Mouse (Mus musculus) stomach, embryonic 14.5 days (tissue): ENCODE data around the gene Mtor. TPM values are rescaled to one million over a fixed set of nuclear protein-coding genes. Genes with fewer than 3 reads are reported as not detected.
A peak's percentile ranks its signal among the peaks of the same experiment; 100 is the strongest.

Experiments used
- ATAC-seq: fragments of 200-750 bp; cut with Nextera tagmentation; 2 replicates; pipeline ENCODE4 v1.8.0; 2017; ENCODE audit warnings: low read depth, moderate TSS enrichment; ENCODE audit not compliant: insufficient number of reproducible peaks, insufficient read depth, low FRiP score
- H3K27ac ChIP-seq: fragments of 300-500 bp; sonication (generic); 2 replicates; pipeline ENCODE4 v1.5.1; 2014; ENCODE audit warnings: mild to moderate bottlenecking, low read length, moderate library complexity, mixed read lengths
- H3K27me3 ChIP-seq: fragments of 300-500 bp; sonication (generic); 2 replicates; pipeline ENCODE4 v1.6.1; 2014; ENCODE audit warnings: low read length, control low read depth, mixed read lengths; ENCODE audit not compliant: control insufficient read depth, insufficient read depth
- H3K36me3 ChIP-seq: fragments of 300-500 bp; sonication (generic); 2 replicates; pipeline ENCODE4 v1.6.1; 2014; ENCODE audit warnings: mild to moderate bottlenecking, control low read depth, low read length, moderate library complexity, mixed read lengths; ENCODE audit not compliant: control insufficient read depth, insufficient read depth
- H3K4me1 ChIP-seq: fragments of 300-500 bp; sonication (generic); 2 replicates; pipeline ENCODE4 v1.6.1; 2014; ENCODE audit warnings: low read length, control low read depth, mixed read lengths; ENCODE audit not compliant: control insufficient read depth, insufficient read depth
- H3K4me2 ChIP-seq: fragments of 300-500 bp; sonication (generic); replicated peaks from 2 replicates; pipeline ENCODE4 v1.6.1; 2014; ENCODE audit warnings: low read depth, low read length, control low read depth
- H3K4me3 ChIP-seq: fragments of 300-500 bp; sonication (generic); 2 replicates; pipeline ENCODE4 v1.5.1; 2014; ENCODE audit warnings: low read depth, low read length, control low read depth
- H3K9ac ChIP-seq: fragments of 300-500 bp; sonication (generic); replicated peaks from 2 replicates; pipeline ENCODE4 v1.6.1; 2014; ENCODE audit warnings: low read depth, mild to moderate bottlenecking, control low read depth, low read length, moderate library complexity, mixed read lengths
- H3K9me3 ChIP-seq: fragments of 300-500 bp; sonication (generic); 2 replicates; pipeline ENCODE4 v1.6.1; 2016; ENCODE audit warnings: low read depth, low read length, control low read depth; ENCODE audit not compliant: control insufficient read depth
- WGBS: fragments of 180-500 bp; shearing (Covaris S2); extraction: QIAGEN DNeasy Blood & Tissue Kit; methylation state at CpG from one replicate; pipeline ENCODE4 v1.1.7; 2014; 5-methylcytosine and 5-hydroxymethylcytosine counted together
- polyA plus RNA-seq: library from polyadenylated mRNA; unstranded; fragments of >200 nt; fragmentation: Nextera tagmentation; extraction: Ambion mirVana; gene quantifications from 2 replicates; pipeline ENCODE4 v1.2.1, GENCODE M21; 2014

The Mtor gene
- polyA plus RNA-seq, 1 experiment from 2014 or later, result 22.8 TPM

GRCm38 (mm10) chr4:148433813-148434212, 14.6 kb upstream of the Mtor start:
- H3K36me3 ChIP-seq, result peaks cover 6% of the 10 kb centered on the region; the same call in 1 of the 2 replicates
- no peak for ATAC-seq
- H3K27me3 ChIP-seq, result no peaks in the 10 kb centered on the region
- no peak overlapping the region for H3K27ac ChIP-seq
- H3K4me3 ChIP-seq, result no peak overlapping the region
- no peaks in the 10 kb centered on the region for H3K9me3 ChIP-seq
- 71% methylated on average over 5 of the region's 5 CpGs for WGBS
- no peak overlapping the region for H3K9ac ChIP-seq
- H3K4me2 ChIP-seq, result no peak overlapping the region
- H3K4me1 ChIP-seq, result no peaks in the 10 kb centered on the region

GRCm38 (mm10) chr4:148434554-148434953, 13.9 kb upstream of the Mtor start:
- Histone ChIP-seq H3K4me3 (no peak overlapping the region), H3K36me3 (peaks cover 6% of the 10 kb centered on the region; the same call in 1 of the 2 replicates), H3K27ac (no peak overlapping the region), H3K9ac (no peak overlapping the region), H3K4me2 (no peak overlapping the region), H3K4me1 (no peaks in the 10 kb centered on the region), H3K27me3 (no peaks in the 10 kb centered on the region), H3K9me3 (no peaks in the 10 kb centered on the region)
- no peak for ATAC-seq
- 82% methylated on average over 4 of the region's 4 CpGs for WGBS

DNA sequence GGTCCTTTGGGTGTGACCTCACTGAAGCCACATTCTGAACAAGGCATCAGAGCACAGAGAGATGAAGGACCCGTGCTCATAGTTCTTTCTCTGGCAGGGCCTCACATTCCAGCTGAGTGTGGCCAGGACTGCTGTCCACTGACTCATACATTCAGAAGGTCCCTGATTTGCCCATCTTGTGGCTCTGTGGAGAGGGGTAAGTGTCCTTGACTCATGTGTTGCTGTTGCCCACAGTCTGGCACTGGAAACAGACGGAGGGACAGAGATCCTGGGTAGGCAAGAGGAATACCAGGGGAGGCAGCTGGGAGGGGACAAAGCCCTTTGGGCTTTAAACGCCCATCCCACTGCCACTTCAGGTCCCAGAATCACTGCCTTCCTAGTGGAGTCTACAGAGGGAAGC, 13.3 kb upstream of the Mtor start:
- no peak overlapping the region for H3K4me3 ChIP-seq
- H3K9me3 ChIP-seq, result no peaks in the 10 kb centered on the region
- H3K9ac ChIP-seq, result no peak overlapping the region
- H3K4me1 ChIP-seq, result no peaks in the 10 kb centered on the region
- ATAC-seq, result no peak
- no peak overlapping the region for H3K4me2 ChIP-seq
- peaks cover 6% of the 10 kb centered on the region; the same call in 1 of the 2 replicates for H3K36me3 ChIP-seq
- no peaks in the 10 kb centered on the region for H3K27me3 ChIP-seq
- WGBS, result 89% methylated on average over 3 of the region's 3 CpGs
- H3K27ac ChIP-seq, result no peak overlapping the region

- 73% methylated on average over 6 of the region's 6 CpGs for WGBS
- H3K4me2 ChIP-seq, result no peak overlapping the region
- H3K4me1 ChIP-seq, result no peaks in the 10 kb centered on the region
- no peaks in the 10 kb centered on the region for H3K9me3 ChIP-seq
- H3K9ac ChIP-seq, result no peak overlapping the region
- no peak for ATAC-seq
- no peak overlapping the region for H3K4me3 ChIP-seq
- no peaks in the 10 kb centered on the region for H3K27me3 ChIP-seq
- H3K27ac ChIP-seq, result no peak overlapping the region
- H3K36me3 ChIP-seq, result peaks cover 6% of the 10 kb centered on the region; the same call in 1 of the 2 replicates
Measured at GRCm38 (mm10) chr4:148435657-148436330, 12.6 kb upstream of the Mtor start.

GRCm38 (mm10) chr4:148441931-148442330, 6.5 kb upstream of the Mtor start:
- H3K4me2 ChIP-seq, result no peak overlapping the region
- 93% methylated on average over 5 of the region's 5 CpGs for WGBS

GRCm38 (mm10) chr4:148442598-148442997, 5.8 kb upstream of the Mtor start:
- H3K4me1 ChIP-seq, result peaks cover 9% of the 10 kb centered on the region; the same call in 1 of the 2 replicates
- no peak overlapping the region for H3K9ac ChIP-seq
- no peak overlapping the region for H3K4me3 ChIP-seq
- no peak for ATAC-seq
- H3K4me2 ChIP-seq, result no peak overlapping the region
- H3K27ac ChIP-seq, result no peak overlapping the region
- H3K36me3 ChIP-seq, result no peaks in the 10 kb centered on the region
- WGBS, result 87% methylated on average over 7 of the region's 7 CpGs
- no peaks in the 10 kb centered on the region for H3K9me3 ChIP-seq
- H3K27me3 ChIP-seq, result no peaks in the 10 kb centered on the region

More at GRCm38 (mm10) chr4:148441931-148442330, 6.5 kb upstream of the Mtor start:
- H3K27ac ChIP-seq, result no peak overlapping the region
- peaks cover 9% of the 10 kb centered on the region; the same call in 1 of the 2 replicates for H3K4me1 ChIP-seq
- H3K9me3 ChIP-seq, result no peaks in the 10 kb centered on the region
- ATAC-seq, result no peak
- no peaks in the 10 kb centered on the region for H3K36me3 ChIP-seq
- H3K27me3 ChIP-seq, result no peaks in the 10 kb centered on the region
- H3K4me3 ChIP-seq, result no peak overlapping the region
- H3K9ac ChIP-seq, result no peak overlapping the region

GRCm38 (mm10) chr4:148444250-148444967, 4.0 kb upstream of the Mtor start, which contains the start of gene Ubiad1:
Gene Ubiad1 (minus strand): TSS chr4:148444771.
- no peaks in the 10 kb centered on the region for H3K36me3 ChIP-seq
- peak within 1 kb of the TSS; percentile 66 for H3K27ac ChIP-seq
- peak; percentile 81 for ATAC-seq
- H3K27me3 ChIP-seq, result no peaks in the 10 kb centered on the region
- no peaks in the 10 kb centered on the region for H3K9me3 ChIP-seq
- peaks cover 13% of the 10 kb centered on the region for H3K4me1 ChIP-seq
- WGBS, result under 1% methylated on average over 46 of the region's 46 CpGs
- H3K4me3 ChIP-seq, result peak within 1 kb of the TSS; percentile 87
- peak within 1 kb of the TSS; percentile 96 for H3K4me2 ChIP-seq
- peak within 1 kb of the TSS; percentile 74 for H3K9ac ChIP-seq

DNA sequence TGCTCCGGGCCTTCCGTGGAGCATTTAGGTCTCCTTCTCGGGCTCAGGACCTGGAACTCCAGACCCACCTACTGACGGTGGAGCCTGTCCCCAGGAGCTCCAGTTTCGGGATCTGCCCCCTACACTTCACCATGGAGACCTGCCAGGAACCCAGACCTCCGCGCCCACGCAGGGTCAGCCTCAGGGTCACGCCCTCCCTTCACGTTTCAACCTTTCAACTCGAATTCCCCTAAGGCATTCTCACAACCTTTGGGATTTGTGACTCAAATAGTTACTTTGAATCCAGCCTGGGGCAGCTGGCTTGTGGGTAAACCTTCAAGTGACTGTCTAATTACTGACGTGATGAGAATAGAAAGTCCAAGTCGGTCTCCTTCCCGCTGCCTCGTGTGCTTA, 438 bp downstream of the Mtor start:
- WGBS, result 2% methylated on average over 15 of the region's 15 CpGs
- no peak for ATAC-seq
- peak overlapping the region; percentile 89 for H3K4me3 ChIP-seq
- peak overlapping the region; percentile 74 for H3K9ac ChIP-seq
- no peak overlapping the region for H3K27ac ChIP-seq
- peak overlapping the region; percentile 76 for H3K4me2 ChIP-seq
- peaks cover 10% of the 10 kb centered on the region for H3K36me3 ChIP-seq
- no peaks in the 10 kb centered on the region for H3K9me3 ChIP-seq
- H3K4me1 ChIP-seq, result peaks cover 8% of the 10 kb centered on the region
- H3K27me3 ChIP-seq, result no peaks in the 10 kb centered on the region
